Mouse (Mus musculus): ENCODE measurements around the gene Etfbkmt.

DNA sequence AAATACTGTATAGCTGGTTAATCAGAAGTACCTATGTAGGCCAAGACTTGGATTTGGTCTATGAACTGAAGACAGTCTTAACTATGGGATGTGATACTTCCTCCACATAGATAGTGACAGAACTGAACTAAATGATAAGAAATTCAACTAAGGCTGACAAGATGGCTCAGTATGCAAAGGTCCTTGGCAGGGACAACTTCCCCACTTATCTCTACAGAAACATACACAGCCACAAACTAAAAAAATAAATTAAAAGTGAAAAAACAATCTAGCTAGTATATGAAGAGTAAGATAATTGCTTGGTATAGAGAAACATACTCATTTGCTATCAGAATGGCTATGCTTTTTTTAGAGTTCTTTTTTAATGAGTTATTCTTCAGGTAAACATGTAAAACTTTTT is 39.4 kb downstream of the Etfbkmt start:
- TF ChIP-seq CTCF (IDR thresholded peaks at IDR 0.05; ENCODE audit: borderline replicate concordance, control insufficient read depth, extremely low read depth, insufficient read depth, low read length, poor library complexity) = no peak
- no peak for TF ChIP-seq POLR2A (IDR thresholded peaks at IDR 0.05; ENCODE audit: control insufficient read depth, extremely low read depth, insufficient read depth, low read length, poor library complexity)

Measured in thymus, adult 2 months (tissue).